Comparison of ENCODE assay signal across 9 mouse cellular contexts in the genomic region with DNA sequence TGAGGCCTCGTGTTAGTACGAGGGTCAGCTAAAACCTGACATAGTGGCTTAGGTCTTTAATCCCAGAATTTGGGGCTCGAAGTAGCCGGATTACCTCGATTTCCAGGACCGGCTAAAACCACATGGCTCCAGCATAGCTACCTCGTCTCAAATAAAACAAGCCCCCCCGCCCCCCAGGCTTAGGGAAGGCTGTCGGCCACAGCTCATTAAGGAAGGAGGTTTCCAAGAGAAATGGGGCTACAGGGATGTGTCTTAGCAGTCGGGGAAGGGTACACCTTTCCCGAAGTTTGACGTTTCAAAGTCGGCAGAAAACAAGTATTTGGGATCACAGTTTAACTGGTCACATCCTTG. TPM values are rescaled to one million over a fixed set of nuclear protein-coding genes. Genes with fewer than 3 reads are reported as not detected.
DNase-seq lines count a peak whose midpoint lies in the region; ATAC-seq and TF ChIP-seq lines count a peak whose summit lies in the region.
"Had no signal": no experiment of that assay in that cellular context is flagged by ENCODE, and none has a peak within 500 bp of the region (broad histone marks: within the 10 kb centered on the region; RNA-seq: fewer than 3 reads in every experiment).

No protein-coding gene starts in this region.

- no peak for DNase-seq in heart, postnatal 0 days (ENCODE audit: low spot score)
- DNase-seq in heart, postnatal 25 days (ENCODE audit: low spot score): no peak
- no peak for DNase-seq in hindbrain, embryonic 10.5 days (ENCODE audit: low spot score)
- DNase-seq in midbrain, embryonic 11.5 days (ENCODE audit: low spot score, missing footprints): no peak
- DNase-seq in gastrocnemius, postnatal 14 days: no peak
- DNase-seq in layer of hippocampus, postnatal 36 days: no peak
- no peak for DNase-seq in adrenal gland, postnatal 4 days (ENCODE audit: low spot score in 2 of 2)

- no peak; the same call in 1 of the 2 replicates for TF ChIP-seq CTCF in heart, postnatal 0 days (IDR thresholded peaks at IDR 0.05; ENCODE audit: low read depth)

- no peaks in the 10 kb centered on the region for H3K27me3 ChIP-seq in heart, postnatal 0 days (ENCODE audit: control insufficient read depth, insufficient read depth, low read length)
- 0 out of 2 replicates have a peak, but pooled peaks cover 2% of the 10 kb centered on the region for H3K27me3 ChIP-seq in hindbrain, embryonic 10.5 days (ENCODE audit: insufficient read depth, poor library complexity, severe bottlenecking)
- H3K27me3 ChIP-seq in midbrain, embryonic 11.5 days (ENCODE audit: control insufficient read depth, insufficient read depth, low read length): no peaks in the 10 kb centered on the region
- H3K27me3 ChIP-seq: Patski had no signal

- H3K4me3 ChIP-seq in heart, postnatal 0 days (ENCODE audit: low read depth, low read length): peak overlapping the region; percentile 84
- H3K4me3 ChIP-seq in hindbrain, embryonic 10.5 days: peak overlapping the region; percentile 91
- H3K4me3 ChIP-seq in midbrain, embryonic 11.5 days (ENCODE audit: low read depth, low read length): peak overlapping the region; percentile 95

- intact Hi-C loops in heart, postnatal 25 days (cut with DNase I): loop anchor here (2.0 to 5.0 kb wide), 3 partner anchors 24 to 894 kb away; no protein-coding TSS in a partner anchor
- intact Hi-C loops in gastrocnemius, postnatal 14 days (cut with DNase I; ENCODE audit: low total_unique reads): loop anchor here (5.0 kb wide), 1 partner anchor 39 kb away; no protein-coding TSS in a partner anchor

- H3K9me3 ChIP-seq in heart, postnatal 0 days (replicated peaks; ENCODE audit: control insufficient read depth, low read length): no peaks in the 10 kb centered on the region
- H3K9me3 ChIP-seq in hindbrain, embryonic 10.5 days: no peaks in the 10 kb centered on the region
- H3K9me3 ChIP-seq in midbrain, embryonic 11.5 days (ENCODE audit: control insufficient read depth, low read length): no peaks in the 10 kb centered on the region

- H3K9ac ChIP-seq in heart, postnatal 0 days (replicated peaks; ENCODE audit: low read depth, low read length): peak overlapping the region; percentile 45
- H3K9ac ChIP-seq in midbrain, embryonic 11.5 days (ENCODE audit: low read length): peak overlapping the region; percentile 87

- peak overlapping the region; percentile 41; the same call in 1 of the 2 replicates for H3K27ac ChIP-seq in heart, postnatal 0 days (ENCODE audit: low read depth)
- peak overlapping the region; percentile 86 for H3K27ac ChIP-seq in hindbrain, embryonic 10.5 days
- H3K27ac ChIP-seq in midbrain, embryonic 11.5 days (ENCODE audit: low read depth, low read length): peak overlapping the region; percentile 50; the same call in 1 of the 2 replicates

- 8% methylated on average over 13 of the region's 13 CpGs for WGBS in heart, postnatal 0 days
- WGBS in hindbrain, embryonic 10.5 days: 15% methylated on average over 13 of the region's 13 CpGs
- 14% methylated on average over 13 of the region's 13 CpGs for WGBS in midbrain, embryonic 11.5 days

- H3K36me3 ChIP-seq in heart, postnatal 0 days (replicated peaks; ENCODE audit: control insufficient read depth, insufficient read depth, low read length): peaks cover 27% of the 10 kb centered on the region
- H3K36me3 ChIP-seq in hindbrain, embryonic 10.5 days: peaks cover 31% of the 10 kb centered on the region
- H3K36me3 ChIP-seq in midbrain, embryonic 11.5 days (ENCODE audit: control insufficient read depth, insufficient read depth, low read length): peaks cover 5% of the 10 kb centered on the region; the same call in 1 of the 2 replicates

- peak overlapping the region; percentile 73 for H3K4me2 ChIP-seq in heart, postnatal 0 days (ENCODE audit: low read depth, low read length)
- H3K4me2 ChIP-seq in midbrain, embryonic 11.5 days: peak overlapping the region; percentile 79

- TF ChIP-seq EP300 in heart, postnatal 0 days (IDR thresholded peaks at IDR 0.05; ENCODE audit: low read depth): no peak

- peaks cover 9% of the 10 kb centered on the region for H3K4me1 ChIP-seq in heart, postnatal 0 days (ENCODE audit: control insufficient read depth, insufficient read depth)
- peaks cover 16% of the 10 kb centered on the region for H3K4me1 ChIP-seq in hindbrain, embryonic 10.5 days (replicated peaks)
- peaks cover 7% of the 10 kb centered on the region for H3K4me1 ChIP-seq in midbrain, embryonic 11.5 days (ENCODE audit: control insufficient read depth, insufficient read depth, low read length)

- peak; percentile 3; the same call in 1 of the 2 replicates for ATAC-seq in heart, postnatal 0 days (ENCODE audit: insufficient read depth, low read depth)
- ATAC-seq in activated CD4-positive, CD25-positive, alpha-beta regulatory T cell, adult 4 months: peak; percentile 2
- peak; percentile 71; the same call in 1 of the 2 replicates for ATAC-seq in midbrain, embryonic 11.5 days (ENCODE audit: low FRiP score)

RNA-seq across cellular contexts. Expression of gene Rbm34, which starts 0.4 kb away (rescaled TPM):
- total RNA-seq in heart, postnatal 0 days (2014; rRNA removed; ENCODE audit: low replicate concordance): 1.3 and 3.9 TPM in 2 replicates
- 8.0 and 8.8 TPM in 2 replicates for polyA plus RNA-seq in heart, postnatal 0 days (2015; fragmentation: Nextera tagmentation; extraction: Ambion mirVana)
- 1 to 10 TPM; 2.6 to 2.8 TPM for total RNA-seq in heart, postnatal 25 days (2021)
- polyA plus RNA-seq in activated CD4-positive, CD25-positive, alpha-beta regulatory T cell, adult 4 months (2017; shearing (Covaris generic)): 10 to 100 TPM; 16.6 to 19.5 TPM
- polyA plus RNA-seq in hindbrain, embryonic 10.5 days (2016; fragmentation: Nextera tagmentation; extraction: Ambion mirVana): 22.2 and 22.6 TPM in 2 replicates
- polyA plus RNA-seq in midbrain, embryonic 11.5 days (2014; fragmentation: Nextera tagmentation; extraction: Ambion mirVana): 32.0 and 38.4 TPM in 2 replicates
- total RNA-seq in gastrocnemius, postnatal 14 days (2021): 1 to 10 TPM; 4.6 to 5.6 TPM
- total RNA-seq in layer of hippocampus, postnatal 36 days (2021): 10 to 100 TPM; 10.7 to 12.4 TPM
- 10 to 100 TPM; 16.6 to 19.2 TPM for total RNA-seq in adrenal gland, postnatal 4 days (2021)

RNA-seq across cellular contexts. Expression of gene Tomm20, which starts 25.6 kb away (rescaled TPM):
- 52.6 and 65.3 TPM in 2 replicates for total RNA-seq in heart, postnatal 0 days (2014; rRNA removed; ENCODE audit: low replicate concordance)
- polyA plus RNA-seq in heart, postnatal 0 days (2015; fragmentation: Nextera tagmentation; extraction: Ambion mirVana): 203 and 213 TPM in 2 replicates
- total RNA-seq in heart, postnatal 25 days (2021): 10 to 100 TPM; 76.2 to 76.4 TPM
- polyA plus RNA-seq in activated CD4-positive, CD25-positive, alpha-beta regulatory T cell, adult 4 months (2017; shearing (Covaris generic)): 100 to 1,000 TPM in 1 of 2 experiments, 10 to 100 TPM in 1; 59.0 to 102 TPM
- 250 and 288 TPM in 2 replicates for polyA plus RNA-seq in hindbrain, embryonic 10.5 days (2016; fragmentation: Nextera tagmentation; extraction: Ambion mirVana)
- 239 and 240 TPM in 2 replicates for polyA plus RNA-seq in midbrain, embryonic 11.5 days (2014; fragmentation: Nextera tagmentation; extraction: Ambion mirVana)
- total RNA-seq in gastrocnemius, postnatal 14 days (2021): 100 to 1,000 TPM in 1 of 2 experiments, 10 to 100 TPM in 1; 89.7 to 106 TPM
- 100 to 1,000 TPM; 206 to 209 TPM for total RNA-seq in layer of hippocampus, postnatal 36 days (2021)
- 100 to 1,000 TPM; 199 to 214 TPM for total RNA-seq in adrenal gland, postnatal 4 days (2021)

Comparison
In these comparisons a context has a peak if more than half of its experiments do, and no peak if none do; other contexts are left out.
1. ATAC-seq: peak in every context shown above with its lines; median percentile 71 in midbrain, embryonic 11.5 days; 3 in heart, postnatal 0 days; 2 in activated CD4-positive, CD25-positive, alpha-beta regulatory T cell, adult 4 months.